Mouse (Mus musculus) activated CD4-positive, CD25-positive, alpha-beta regulatory T cell, adult 4 months (primary cell): ENCODE results near the gene Utp20. TPM values are rescaled to one million over a fixed set of nuclear protein-coding genes. Genes with fewer than 3 reads are reported as not detected.

Experiments
- ATAC-seq: one replicate; pipeline ENCODE4 v1.8.0; 2017
- polyA plus RNA-seq, 2 experiments: library from polyadenylated mRNA; unstranded; fragments of 100-300 nt; shearing (Covaris generic); gene quantifications; one replicate each; pipeline ENCODE4 v1.2.1; 2017

Utp20 gene
- polyA plus RNA-seq, 2 experiments from 2014 or later: 13.4 to 16.6 TPM

- ATAC-seq: no peak
Observed at GRCm38 (mm10) chr10:88714744-88715143, 111.9 kb downstream of the Utp20 start.

- no peak for ATAC-seq
Observed at GRCm38 (mm10) chr10:88712359-88712758, 114.2 kb downstream of the Utp20 start.

- ATAC-seq: no peak
Observed at GRCm38 (mm10) chr10:88708671-88709523, 117.7 kb downstream of the Utp20 start.

DNA sequence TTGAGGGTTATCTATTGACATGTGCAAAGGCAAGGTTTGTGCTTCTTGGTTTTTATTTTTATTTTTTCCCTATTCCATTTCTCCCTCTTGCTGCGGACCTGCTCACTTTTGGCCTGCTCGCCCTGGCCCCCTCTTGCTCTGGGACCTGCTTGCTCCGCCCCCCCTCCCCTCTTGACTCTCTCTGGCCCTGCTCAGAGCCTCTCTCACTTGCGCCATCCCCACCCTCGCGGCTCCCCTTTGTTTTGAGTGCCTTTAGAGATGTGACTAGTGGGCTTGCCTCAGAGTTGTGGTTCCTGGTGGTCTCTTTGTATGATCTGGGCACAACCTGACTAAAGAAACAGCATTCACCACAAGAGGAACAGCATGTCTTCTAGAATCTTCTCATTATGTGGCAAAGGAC, 125.7 kb downstream of the Utp20 start:
- ATAC-seq: no peak

Other genes starting within 250 kb of the Utp20 start
- not detected for gene Mybpc1, start 221.7 kb downstream of the Utp20 start, polyA plus RNA-seq
- gene Spic, start 141.8 kb downstream of the Utp20 start, polyA plus RNA-seq: 1 to 10 TPM in 1 of 2 experiments, not detected in 1; 3.4 TPM
- gene Arl1, start 95.9 kb downstream of the Utp20 start, polyA plus RNA-seq: 10 to 100 TPM; 50.0 to 64.7 TPM
- not detected for gene Slc5a8, start 59.2 kb upstream of the Utp20 start, polyA plus RNA-seq